Mouse (Mus musculus) CH12.LX (cell line): Measurements from ENCODE around the gene Edn2.

Experiments
- BHLHE40 ChIP-seq: IDR thresholded peaks from 2 replicates; pipeline ENCODE4 v1.6.1; 2011; ENCODE audit warnings: mild to moderate bottlenecking, low read depth, low read length, improper control_type of control experiment
- CTCF ChIP-seq, 2 experiments: IDR thresholded peaks in 1 of 2; conservative IDR thresholded peaks in 1 of 2; 2 replicates each; pipeline ENCODE4 v1.5.1; 2011 to 2012; ENCODE audit warnings: low read depth in 2 of 2, low read length in 2 of 2, improper control_type of control experiment in 1 of 2, inconsistent platforms in 1 of 2, mild to moderate bottlenecking in 1 of 2, moderate library complexity in 1 of 2
- HCFC1 ChIP-seq: IDR thresholded peaks from 2 replicates; pipeline ENCODE4 v1.6.1; 2012; ENCODE audit warnings: low read depth, mild to moderate bottlenecking, inconsistent platforms, low read length, improper control_type of control experiment
- POLR2A ChIP-seq: IDR thresholded peaks from 2 replicates; pipeline ENCODE4 v1.6.1; 2011; ENCODE audit warnings: low read depth, mild to moderate bottlenecking, improper control_type of control experiment, low read length

DNA sequence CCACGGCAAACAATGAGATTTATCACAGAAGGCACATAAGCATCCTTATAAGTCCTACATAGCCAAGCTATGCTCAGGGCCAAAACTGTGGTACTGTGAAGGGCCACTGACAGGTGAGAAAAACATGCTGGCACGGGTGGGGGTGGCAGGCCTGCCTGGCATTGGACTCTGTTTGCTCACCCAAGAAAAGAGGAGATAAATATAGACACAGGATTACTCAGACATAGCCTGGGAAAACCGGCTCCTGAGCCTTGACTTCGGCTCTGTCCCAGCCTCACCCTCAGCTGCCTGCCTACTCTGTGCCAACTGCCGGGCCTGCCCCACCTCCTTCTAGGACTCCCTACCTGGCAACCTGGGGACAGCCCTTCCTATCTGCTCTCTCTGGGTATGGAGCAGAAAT lies 16.7 kb upstream of the Edn2 start:
- TF ChIP-seq CTCF (conservative IDR thresholded peaks at IDR 0.05 in 1 of 2, IDR thresholded peaks at IDR 0.05 in 1 of 2; ENCODE audit: low read depth in 2 of 2, low read length in 2 of 2): no peak
- no peak for TF ChIP-seq POLR2A
- TF ChIP-seq BHLHE40: no peak
- no peak for TF ChIP-seq HCFC1
